Mouse (Mus musculus) right cerebral cortex, adult 2 months (tissue): ENCODE results near the gene Psmb6.
A peak's percentile ranks its signal among the peaks of the same experiment; 100 is the strongest.

Source experiments
- DNase-seq, 2 experiments: peaks; one replicate each; pipeline ENCODE4 v3.0.0; 2021 to 2022; ENCODE audit warnings: low spot score in 2 of 2

Psmb6 gene

DNA sequence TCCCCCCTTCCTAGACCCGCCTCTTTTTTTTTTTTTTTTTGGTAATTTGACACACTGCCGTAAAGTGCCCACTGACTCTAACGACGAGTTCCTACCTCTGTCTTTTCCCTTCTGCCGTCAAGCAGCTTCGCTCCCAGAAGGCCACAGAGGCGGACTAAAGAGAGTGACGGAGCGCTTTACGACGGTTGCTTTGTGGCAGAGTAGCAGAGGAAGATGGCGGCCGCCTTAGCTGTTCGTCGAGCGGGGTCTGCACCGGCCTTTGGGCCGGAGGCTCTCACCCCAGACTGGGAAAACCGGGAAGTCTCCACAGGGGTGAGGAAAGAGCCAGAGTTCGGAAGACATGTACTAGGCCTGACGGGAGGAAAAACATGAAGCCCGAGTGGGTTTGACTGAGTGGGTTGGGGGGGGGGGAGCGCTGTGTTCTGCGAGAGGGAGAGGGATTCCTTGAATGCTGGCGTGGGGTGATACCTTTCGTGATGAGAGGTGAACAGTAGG, at the start of gene Psmb6:
Gene Psmb6, plus strand, starts transcription at position 184 of the 495 bp plus-strand sequence.
- DNase-seq = peak; percentile 95

GRCm38 (mm10) chr11:70485498-70485897, 39.7 kb upstream of the Psmb6 start:
- DNase-seq = no peak

DNA sequence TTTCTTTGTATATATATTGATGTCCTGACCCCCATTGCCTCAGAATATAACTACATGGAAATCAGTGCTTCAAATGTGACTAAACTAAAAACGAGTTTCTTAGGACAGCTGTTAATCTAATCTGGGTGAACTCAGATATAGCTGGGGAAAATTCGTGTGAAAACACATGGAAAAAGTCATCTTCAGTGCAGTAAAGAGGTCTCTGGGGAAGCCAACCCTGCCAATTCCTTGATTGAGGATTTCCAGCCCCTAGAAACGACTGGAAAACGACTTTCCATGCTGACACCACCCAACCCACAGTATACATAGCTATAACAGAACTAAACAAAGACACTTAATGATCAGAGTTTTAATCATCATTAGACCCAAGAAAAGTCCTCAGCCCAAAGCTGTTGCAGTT, 37.4 kb upstream of the Psmb6 start:
- DNase-seq = no peak

DNA sequence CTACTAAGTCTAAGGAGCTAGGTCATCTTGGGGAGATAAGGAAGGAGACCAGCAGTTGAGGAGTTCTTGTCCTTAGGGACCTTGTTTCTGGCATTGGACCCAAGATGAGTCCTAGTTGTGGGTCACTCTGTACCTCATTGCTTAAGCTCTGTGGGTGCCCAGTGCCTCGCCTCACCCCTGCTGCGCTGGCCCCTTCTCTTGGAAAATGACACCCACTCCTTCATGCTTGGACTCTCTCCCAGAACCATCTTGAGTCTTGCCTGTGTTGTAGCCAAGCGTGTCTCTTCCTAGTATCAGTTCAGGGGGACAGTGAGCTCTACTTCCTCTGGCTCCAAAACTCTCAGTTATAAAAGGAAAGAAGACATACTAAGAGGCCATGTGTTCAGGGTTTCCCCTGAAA, 36.0 kb upstream of the Psmb6 start:
- no peak for DNase-seq

GRCm38 (mm10) chr11:70489684-70490083, 35.5 kb upstream of the Psmb6 start:
- no peak for DNase-seq

DNA sequence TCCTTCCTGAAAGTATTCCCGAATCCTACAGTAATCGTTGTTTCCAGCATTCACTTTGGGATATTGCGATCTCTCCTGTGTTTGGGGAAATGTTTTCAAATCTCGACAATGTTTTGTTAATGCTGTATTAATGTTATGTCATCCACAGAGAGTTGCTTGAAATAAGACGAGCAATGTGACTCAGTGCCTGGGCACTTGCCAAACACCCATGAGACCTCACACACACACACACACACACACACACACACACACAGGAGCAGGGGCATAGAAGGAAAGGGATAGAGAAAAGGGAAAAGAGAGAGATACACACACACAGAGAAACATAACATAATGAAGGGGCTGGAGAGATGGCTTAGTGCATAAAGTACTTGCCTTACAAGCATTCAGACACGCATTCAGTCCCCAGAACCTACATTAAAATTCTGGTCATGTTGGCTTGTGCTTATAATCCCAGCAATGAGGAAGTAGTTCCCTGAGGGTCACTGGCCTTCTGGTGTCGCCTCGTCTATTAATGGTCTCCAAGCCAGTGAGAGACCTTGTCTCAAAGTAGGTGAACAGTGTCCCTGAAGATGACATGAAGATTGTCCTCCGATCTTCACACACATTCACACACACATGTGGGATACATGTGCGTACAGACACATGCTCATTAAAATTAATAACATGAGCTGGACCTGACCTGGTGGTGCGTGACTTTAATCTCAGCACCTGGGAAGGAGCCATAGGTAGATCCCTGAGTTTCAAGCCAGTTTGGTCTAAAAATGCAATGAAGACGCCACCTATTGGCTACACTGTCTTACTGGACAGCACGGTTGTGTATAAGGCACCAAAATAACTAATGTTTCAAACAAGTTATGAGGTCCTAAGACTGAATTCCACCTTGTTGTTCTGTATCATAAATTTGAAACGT, 25.3 kb upstream of the Psmb6 start:
- DNase-seq = no peak

DNA sequence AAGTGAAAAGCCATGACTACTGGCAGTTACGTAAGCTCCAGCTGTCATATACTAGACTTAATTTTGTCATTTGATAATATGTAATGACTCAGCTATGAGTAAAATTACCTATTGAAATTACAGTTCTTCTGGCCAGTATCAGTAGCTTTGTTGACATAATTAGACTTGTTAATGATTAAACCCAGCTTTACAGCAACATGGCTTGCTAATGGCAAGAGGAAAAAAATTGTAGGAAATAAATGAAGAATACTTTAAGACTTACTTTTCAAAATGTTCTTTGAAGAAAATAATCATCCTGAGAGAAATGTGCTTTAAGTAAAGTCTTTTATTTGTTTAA, 24.7 kb upstream of the Psmb6 start:
- DNase-seq = no peak

- DNase-seq = no peak
Measured at GRCm38 (mm10) chr11:70502018-70502417, 23.1 kb upstream of the Psmb6 start.

GRCm38 (mm10) chr11:70504970-70505369, 20.2 kb upstream of the Psmb6 start, which contains the start of gene Tm4sf5:
Gene Tm4sf5, plus strand, starts transcription at chr11:70505244.
- DNase-seq = no peak

DNA sequence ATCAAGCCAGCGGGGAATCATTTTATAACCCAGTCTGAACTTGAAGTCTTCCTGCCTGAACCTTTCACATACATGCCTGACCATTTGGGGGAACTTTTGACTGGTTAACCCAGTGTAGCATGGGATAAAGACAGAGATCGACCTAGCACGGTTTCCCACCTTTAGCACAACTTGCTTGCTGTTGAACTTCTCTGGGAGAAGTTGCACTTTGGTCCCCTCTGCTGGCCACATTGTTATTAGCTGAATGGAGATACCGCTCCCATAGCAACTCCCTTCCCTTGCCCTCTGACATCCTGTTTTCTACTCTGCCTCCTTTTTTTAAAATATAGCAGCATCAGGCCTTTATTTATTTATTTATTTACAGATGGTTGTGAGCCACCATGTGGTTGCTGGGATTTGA, 18.8 kb upstream of the Psmb6 start:
- peak; percentile 66 for DNase-seq

DNA sequence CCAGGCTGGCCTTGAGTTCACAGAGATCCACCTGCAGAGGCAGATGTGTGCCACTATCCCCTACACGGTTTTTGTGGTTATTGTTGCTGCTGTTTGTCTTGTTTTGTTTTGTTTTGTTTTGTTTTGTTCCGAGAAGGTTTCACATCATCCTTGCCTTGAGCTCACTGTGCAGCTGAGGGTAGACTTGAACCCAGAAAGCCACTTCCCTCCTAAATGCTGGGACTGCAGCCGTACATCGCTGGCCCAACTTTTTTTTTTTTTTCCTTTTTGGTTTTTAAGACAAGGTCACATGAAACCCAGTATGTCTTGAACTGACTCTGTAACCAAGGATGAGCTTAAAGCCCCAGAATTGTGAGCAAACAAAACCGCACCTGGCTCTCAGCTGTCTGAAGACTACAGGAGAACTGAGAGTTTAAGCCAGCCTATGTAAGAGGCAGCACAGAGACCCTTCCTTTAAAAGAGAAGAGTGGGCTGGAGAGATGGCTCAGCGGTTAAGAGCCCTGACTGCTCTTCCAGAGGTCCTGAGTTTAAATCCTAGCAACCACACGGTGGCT, 18.1 kb upstream of the Psmb6 start:
- DNase-seq = no peak

- peak; percentile 36 to 49 for DNase-seq
Measured at GRCm38 (mm10) chr11:70509753-70510564, 15.2 kb upstream of the Psmb6 start.

GRCm38 (mm10) chr11:70511242-70511641, 13.9 kb upstream of the Psmb6 start:
- DNase-seq = no peak

- no peak for DNase-seq
Measured at GRCm38 (mm10) chr11:70511825-70512224, 13.3 kb upstream of the Psmb6 start.

DNA sequence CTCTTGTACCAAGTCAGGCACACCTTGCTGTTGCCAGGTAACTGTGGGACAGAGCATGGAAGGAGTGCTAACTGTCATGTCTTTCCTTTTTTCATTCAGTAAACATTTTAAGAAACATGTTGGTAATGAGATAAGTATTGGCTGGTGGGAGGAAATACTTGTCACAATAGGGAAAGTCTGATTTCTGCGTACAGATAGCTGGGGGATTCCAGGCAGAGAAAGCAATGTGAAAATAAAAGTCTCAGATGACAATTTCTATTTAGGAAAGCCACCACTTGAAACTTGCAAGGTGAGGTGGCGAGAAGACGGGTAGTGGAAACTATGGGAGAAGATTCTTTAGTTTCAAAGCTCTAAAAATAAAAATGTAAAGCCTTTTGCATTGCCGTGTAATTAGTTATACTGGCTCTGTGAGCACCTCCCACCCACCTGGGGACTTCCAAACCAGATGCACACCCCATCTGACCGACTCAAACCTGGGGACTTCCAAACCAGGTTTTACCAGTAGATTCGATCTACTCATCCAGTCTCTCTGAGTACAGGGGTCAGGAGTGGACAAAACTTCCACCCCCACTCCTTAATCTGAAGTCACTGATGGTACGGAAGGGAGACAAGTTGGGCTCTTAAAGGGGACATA, 12.3 kb upstream of the Psmb6 start:
- no peak for DNase-seq

DNA sequence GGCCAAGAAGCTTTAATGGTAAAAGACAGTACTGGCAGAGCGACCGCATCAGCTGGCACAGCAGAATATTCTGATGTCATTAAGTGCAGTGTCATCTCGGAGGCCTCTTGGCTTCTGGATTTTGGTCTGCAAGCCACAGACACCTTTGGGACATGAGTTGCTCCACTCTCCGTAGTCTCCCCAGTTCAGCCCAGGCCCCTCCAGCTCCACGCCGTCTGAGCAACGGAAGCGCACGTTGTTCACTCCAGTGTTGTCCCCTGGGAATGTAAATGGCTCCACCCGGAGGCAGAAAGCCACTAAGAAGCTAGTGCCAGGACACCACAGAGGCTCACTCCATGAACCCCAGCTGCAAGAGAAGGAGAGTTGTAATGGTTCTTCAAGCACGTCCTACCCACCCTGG, 11.6 kb upstream of the Psmb6 start:
- no peak for DNase-seq

- DNase-seq = no peak
Measured at GRCm38 (mm10) chr11:70514288-70514687, 10.9 kb upstream of the Psmb6 start, which contains the start of gene Vmo1. Gene Vmo1, minus strand, starts transcription at chr11:70514616.

DNA sequence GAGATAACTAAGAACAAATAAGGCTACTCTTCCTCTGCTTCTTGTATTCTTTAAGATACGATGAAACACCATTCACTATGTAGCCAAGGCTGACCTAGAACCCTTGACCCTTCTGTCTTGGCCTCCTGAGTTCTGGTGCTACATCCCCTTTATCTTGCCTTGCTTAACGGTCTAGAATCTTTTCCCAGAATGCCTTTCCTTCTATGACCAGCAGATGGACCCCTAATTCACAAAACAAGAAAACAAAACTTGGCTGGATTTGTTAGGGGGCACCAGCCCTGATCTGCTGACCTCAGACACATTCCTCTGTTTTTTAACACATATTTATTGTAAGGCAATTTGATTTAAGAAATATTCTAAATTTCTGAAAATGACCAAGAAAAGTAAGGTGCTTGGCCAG, 8.8 kb upstream of the Psmb6 start:
- peak; percentile 20 to 40 for DNase-seq

GRCm38 (mm10) chr11:70518436-70518835, 6.7 kb upstream of the Psmb6 start:
- no peak for DNase-seq

DNA sequence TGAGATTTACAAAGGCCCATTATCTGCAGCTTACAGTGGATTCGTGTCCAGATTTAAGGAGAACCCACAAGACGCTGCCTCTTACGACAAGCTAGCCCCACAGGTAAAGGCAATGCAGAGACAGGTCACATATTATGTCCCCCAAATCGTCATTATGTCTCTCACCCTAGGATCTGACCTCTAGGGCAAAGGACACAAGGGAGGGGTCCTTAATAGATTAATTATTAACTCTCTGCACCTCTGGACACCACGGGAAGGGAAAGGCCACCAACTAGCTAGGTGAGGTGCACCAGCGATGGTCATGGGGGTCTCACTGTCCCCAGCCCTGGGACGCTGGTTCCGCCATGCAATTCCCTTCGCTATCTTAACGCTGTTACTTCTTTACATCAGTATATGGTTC, 6.2 kb upstream of the Psmb6 start, which contains the start of gene Gltpd2:
Gene Gltpd2, plus strand, starts transcription at position 274 of the 400 bp plus-strand sequence.
- no peak for DNase-seq

GRCm38 (mm10) chr11:70520178-70520769, 4.9 kb upstream of the Psmb6 start:
- DNase-seq = peak in 1 of 2 experiments; percentile 8
